Mouse (Mus musculus) skeletal muscle tissue, adult 2 months (tissue): ENCODE data around the gene Zdhhc11.
A peak's percentile ranks its signal among the peaks of the same experiment; 100 is the strongest.
"Not testable (repeated sequence)": the region's sequence is repeated elsewhere in the genome, so short reads cannot be mapped to it uniquely, and the experiment has no call there.

Experiments
- DNase-seq: peaks from one replicate; pipeline ENCODE4 v3.0.0-alpha.2; 2012; ENCODE audit warnings: low read depth, low spot score

Gene Zdhhc11

GRCm38 (mm10) chr13:74006881-74007280 is 43.2 kb downstream of the Zdhhc11 start:
- not testable (repeated sequence) for DNase-seq

GRCm38 (mm10) chr13:74008216-74008615 is 44.6 kb downstream of the Zdhhc11 start:
- DNase-seq = not testable (repeated sequence)

GRCm38 (mm10) chr13:74008948-74009718 is 45.5 kb downstream of the Zdhhc11 start, which contains the start of gene Tppp:
Gene Tppp (plus strand): TSS chr13:74009407.
- DNase-seq = peak; percentile 88

DNA sequence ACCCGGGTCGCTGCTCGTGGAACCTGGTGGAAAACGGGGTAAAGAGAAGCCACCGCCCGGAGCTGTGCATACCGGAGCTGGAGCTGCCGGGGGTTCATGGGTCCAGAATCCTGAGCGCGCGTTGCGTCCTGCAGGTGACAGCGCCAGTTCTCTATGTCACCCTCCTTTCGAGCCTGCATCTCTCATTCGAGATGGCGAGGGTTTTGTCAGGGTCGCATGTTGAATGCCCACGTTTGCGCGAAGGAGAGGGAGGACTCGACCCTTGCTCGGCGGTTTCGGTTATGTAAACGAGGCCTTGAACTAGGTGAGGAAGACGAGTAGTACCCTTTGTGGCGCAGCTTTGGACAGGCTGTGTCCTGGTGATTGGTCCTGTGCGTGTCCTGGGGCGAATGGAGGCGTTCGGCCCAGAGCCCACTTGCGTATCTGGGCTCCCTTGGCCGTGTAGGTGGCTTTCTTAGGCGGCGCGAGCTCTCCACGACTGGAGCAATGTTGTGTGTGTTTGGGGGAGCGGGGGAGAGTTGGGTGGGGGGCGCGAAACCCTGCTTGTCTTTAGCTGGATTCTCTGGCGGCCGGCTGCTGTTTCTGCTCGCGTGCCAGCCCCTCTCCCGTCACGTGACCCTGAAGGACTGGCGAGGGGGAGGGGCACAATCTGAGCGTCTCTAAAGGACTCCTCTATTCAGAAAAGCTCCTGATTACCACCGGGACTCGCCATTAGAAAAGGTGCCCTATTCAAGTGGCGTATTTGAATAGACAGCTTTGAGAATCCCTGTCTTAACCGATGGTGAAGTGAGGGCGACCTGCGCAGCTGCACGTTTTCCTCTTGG is 46.4 kb downstream of the Zdhhc11 start:
- peak; percentile 35 for DNase-seq

GRCm38 (mm10) chr13:74010678-74011077 is 47.0 kb downstream of the Zdhhc11 start:
- peak; percentile 36 for DNase-seq

DNA sequence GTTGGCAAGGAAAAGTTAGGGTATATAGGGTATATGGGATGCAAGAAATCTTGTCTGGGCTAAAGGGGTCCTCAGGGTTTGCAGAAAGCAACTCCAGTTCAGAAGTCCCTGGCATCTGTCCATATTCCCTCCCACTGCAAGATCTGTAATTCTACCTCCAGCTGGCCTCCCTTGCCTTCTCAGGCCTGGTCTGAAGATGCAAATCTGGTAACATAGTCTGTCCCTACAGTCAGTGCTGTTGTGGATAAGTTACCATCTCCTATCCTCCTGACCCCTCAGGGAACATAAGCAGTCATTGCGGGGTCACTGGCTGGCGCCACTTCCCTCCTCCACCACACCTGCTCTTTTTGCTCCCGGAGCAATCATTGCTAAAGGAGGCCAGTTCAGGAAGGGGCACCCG is 52.3 kb downstream of the Zdhhc11 start:
- peak; percentile 51 for DNase-seq

DNA sequence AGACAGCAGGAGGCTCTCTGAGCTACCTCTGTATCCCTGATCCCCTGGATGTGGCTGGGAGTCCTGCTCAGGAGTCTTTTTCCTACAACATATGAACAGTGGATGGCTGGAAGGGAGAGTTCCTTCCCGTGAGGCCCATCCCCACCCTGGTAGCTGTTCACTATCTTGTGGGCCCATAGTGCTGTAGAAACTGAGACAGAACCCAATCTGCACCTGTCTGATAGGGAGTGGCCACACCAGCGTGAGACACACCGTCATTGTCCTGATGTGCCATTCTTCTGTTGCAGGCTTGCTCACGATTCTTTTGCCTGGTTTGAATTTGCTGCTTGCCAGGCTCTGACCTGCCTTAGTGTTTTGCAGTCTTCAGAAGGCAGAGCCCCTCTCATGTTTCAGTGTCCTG is 53.8 kb downstream of the Zdhhc11 start:
- DNase-seq = no peak

GRCm38 (mm10) chr13:74019006-74019405 is 55.4 kb downstream of the Zdhhc11 start:
- DNase-seq = not testable (repeated sequence)

DNA sequence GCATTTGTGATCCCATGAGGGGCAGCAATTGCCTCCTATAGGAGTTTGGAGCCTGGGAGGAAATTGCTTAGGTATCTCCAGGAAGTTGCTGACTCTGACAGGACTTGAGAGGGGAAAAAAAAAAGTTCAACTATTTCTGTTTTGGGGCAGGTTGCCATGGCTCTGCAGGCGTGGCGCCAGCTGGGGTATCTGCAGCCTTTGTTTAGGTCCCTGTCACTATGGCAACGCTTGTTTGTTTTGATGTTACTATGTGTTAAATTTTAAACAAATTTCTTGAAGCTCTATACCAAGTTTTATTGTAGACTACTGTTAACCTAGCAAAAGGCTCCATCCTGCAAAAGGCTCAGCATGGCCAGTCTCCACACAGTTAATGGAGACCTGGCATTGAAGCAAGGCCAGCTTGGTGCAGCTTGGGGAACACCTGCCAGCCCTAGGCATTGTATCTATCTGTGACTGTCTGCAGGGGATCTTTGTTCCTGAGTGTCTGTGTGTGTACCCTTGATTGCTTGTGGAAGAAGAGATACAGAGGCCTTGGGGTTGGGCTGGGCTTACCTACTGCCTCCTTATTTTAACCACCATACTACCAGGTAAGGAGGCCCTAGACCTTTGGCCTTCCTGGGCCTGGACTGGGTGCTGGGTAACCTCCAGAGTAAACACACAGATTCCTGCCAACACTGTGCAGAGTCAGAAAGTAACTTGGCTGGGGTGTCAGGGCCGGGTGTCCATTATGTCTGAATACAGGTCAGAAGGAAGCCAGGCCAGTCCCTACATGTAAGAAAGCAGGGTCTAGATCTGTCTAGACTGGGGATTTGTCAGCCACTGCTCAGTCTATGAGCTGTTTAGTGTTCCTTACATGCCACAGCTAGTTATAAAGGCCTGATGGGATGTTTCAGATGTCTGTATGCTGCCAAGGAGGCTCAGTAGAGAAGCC is 61.8 kb downstream of the Zdhhc11 start:
- DNase-seq = no peak

- DNase-seq = peak; percentile 50
Measured at GRCm38 (mm10) chr13:74026215-74026614, 62.6 kb downstream of the Zdhhc11 start.

DNA sequence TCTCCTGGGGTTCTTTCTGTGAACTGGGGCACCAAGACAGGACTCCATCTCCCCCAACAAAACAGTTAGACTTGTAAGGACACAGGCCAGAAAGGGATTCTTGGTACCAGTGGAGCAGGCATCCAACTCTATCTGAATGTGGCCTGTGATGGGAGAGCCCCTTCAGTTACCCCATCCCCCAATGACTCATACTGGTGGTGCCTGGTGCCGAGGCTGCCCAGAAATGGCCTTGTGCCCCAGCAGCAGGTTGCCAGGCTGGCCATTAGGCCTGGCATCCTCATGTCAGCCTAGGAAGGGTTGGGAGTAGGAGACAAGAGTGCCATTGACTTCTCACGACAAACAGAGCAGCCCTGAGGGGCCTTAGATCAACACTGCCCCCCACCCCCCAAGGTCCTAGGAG is 64.5 kb downstream of the Zdhhc11 start:
- DNase-seq = no peak

DNA sequence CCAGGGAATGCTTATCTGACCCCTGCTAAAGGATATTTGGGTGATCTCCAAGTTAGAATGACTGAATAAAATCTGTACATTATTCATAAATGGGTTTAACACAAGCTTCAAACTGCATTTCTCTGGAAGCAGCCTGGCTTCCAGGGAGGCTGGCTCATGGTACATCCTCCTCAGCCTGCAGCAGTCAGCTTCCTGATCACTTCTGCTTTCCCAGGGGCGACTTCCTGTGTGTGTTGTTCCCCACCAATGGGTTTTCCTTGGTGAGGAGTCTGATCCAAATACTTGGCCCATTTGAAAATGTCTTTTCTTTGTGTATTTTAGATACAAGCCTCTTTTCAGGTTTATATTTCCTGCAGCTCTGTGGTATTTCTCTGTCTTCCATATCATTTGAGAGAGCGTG is 65.4 kb downstream of the Zdhhc11 start:
- no peak for DNase-seq

GRCm38 (mm10) chr13:74030691-74031090 is 67.0 kb downstream of the Zdhhc11 start:
- DNase-seq = no peak

- no peak for DNase-seq
Measured at GRCm38 (mm10) chr13:74031133-74031532, 67.5 kb downstream of the Zdhhc11 start.

DNA sequence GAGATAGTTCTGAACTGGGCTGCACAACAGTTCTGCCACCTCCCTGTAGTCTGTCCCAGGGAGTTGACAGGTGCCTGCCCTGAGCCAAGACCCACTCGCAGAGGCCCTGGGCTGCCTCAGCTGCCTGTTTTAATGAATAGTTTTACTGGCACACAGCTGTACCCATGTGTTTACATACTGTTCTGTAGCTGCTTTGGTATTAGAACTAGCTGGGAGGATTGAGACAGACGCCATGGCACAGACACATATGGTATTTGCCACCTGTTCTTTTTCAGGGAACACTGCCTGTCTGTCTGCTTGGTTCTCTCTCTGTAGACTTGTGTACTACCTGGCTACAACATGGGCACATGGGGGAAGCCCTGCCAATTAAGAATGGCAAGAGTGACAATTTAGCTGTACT is 71.1 kb downstream of the Zdhhc11 start:
- no peak for DNase-seq

- no peak for DNase-seq
Measured at GRCm38 (mm10) chr13:74035776-74036175, 72.1 kb downstream of the Zdhhc11 start.

GRCm38 (mm10) chr13:74039926-74040325 is 76.3 kb downstream of the Zdhhc11 start:
- no peak for DNase-seq
